Mouse (Mus musculus): ENCODE data around the gene Ahcyl1. TPM values are rescaled to one million over a fixed set of nuclear protein-coding genes. Genes with fewer than 3 reads are reported as not detected.
"Not testable (repeated sequence)": the region's sequence is repeated elsewhere in the genome, so short reads cannot be mapped to it uniquely, and the experiment has no call there.

The Ahcyl1 gene
- polyA plus RNA-seq, 1 experiment from 2014 or later = 45.8 TPM

DNA sequence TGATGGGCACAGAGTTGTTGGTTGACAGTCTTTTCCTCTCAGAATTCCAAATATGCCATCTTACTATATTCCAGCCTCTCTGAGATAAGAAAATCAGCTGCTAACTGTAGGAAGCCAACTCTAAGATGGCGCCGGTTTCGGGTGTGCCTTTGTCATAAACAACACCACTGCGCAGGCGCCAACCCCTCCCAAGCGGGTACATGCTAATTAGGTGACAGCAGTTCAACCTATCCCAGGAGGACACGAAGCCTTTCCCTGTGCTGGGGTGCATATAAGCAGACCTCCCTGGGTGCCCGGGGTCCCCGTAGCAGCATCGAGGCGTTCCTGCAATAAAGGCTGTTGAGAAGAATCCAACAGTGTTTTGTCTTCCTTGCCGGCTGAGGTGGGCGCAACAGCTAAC, 39.3 kb upstream of the Ahcyl1 start:
- not testable (repeated sequence) for ATAC-seq (ENCODE audit: extremely low read depth, insufficient number of reproducible peaks, low FRiP score, low TSS enrichment); H3K9ac ChIP-seq; H3K27ac ChIP-seq (replicated peaks); H3K36me3 ChIP-seq; H3K4me3 ChIP-seq; H3K27me3 ChIP-seq (replicated peaks); H3K4me2 ChIP-seq; H3K9me3 ChIP-seq
- 89% methylated on average over 13 of the region's 13 CpGs for WGBS
- peaks cover 39% of the 10 kb centered on the region for H3K4me1 ChIP-seq

DNA sequence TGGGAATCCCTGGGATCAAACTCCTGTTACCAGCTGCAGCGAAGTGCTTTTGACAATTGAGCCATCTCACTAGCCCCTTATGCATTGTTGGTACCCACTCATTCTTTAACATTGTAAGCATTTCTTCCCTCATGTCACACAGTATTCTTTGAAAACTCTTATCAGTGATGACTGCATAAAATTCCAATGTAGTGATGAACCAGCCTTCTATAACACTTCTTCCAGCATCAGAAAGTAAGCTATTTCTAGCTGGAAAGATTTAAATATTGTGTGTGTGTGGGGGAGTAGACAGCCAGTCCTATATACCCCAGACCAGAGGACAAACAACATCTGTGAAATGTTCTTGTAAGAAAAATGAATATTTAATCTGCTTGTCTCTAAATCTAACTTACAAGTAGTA, 37.0 kb upstream of the Ahcyl1 start:
- H3K4me2 ChIP-seq = no peak overlapping the region
- no peak overlapping the region for H3K4me3 ChIP-seq
- no peaks in the 10 kb centered on the region for H3K9me3 ChIP-seq
- H3K4me1 ChIP-seq = peaks cover 22% of the 10 kb centered on the region
- ATAC-seq (ENCODE audit: extremely low read depth, insufficient number of reproducible peaks, low FRiP score, low TSS enrichment) = no peak
- H3K27ac ChIP-seq (replicated peaks) = peak overlapping the region; percentile 6
- H3K9ac ChIP-seq = no peak overlapping the region
- H3K36me3 ChIP-seq = no peaks in the 10 kb centered on the region
- 68% methylated on average over 1 of the region's 1 CpGs for WGBS
- no peaks in the 10 kb centered on the region for H3K27me3 ChIP-seq (replicated peaks)

DNA sequence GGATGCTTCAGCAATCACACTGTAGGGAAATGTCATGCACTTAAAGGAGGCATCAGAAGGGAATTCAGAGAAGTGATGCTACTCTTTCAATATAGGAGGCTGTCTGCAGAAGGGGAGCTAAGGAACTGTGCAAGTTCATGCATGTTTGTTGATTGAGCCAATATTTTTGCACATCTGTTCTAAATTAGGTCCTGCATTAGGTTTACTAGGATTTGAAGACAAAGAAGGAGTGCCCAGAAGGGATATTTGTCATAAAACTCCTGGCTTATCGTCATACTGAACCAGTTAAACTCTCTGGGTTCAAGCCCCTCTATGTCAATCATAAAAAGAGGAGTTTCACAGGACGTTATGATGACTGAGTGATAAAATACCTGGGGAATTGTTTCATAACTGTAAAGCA, 33.9 kb upstream of the Ahcyl1 start:
- no peak overlapping the region for H3K4me2 ChIP-seq
- ATAC-seq (ENCODE audit: extremely low read depth, insufficient number of reproducible peaks, low FRiP score, low TSS enrichment) = no peak
- H3K27me3 ChIP-seq (replicated peaks) = no peaks in the 10 kb centered on the region
- H3K9me3 ChIP-seq = no peaks in the 10 kb centered on the region
- H3K4me3 ChIP-seq = no peak overlapping the region
- H3K4me1 ChIP-seq = peaks cover 17% of the 10 kb centered on the region
- no peak overlapping the region for H3K9ac ChIP-seq
- H3K27ac ChIP-seq (replicated peaks) = no peak overlapping the region
- H3K36me3 ChIP-seq = no peaks in the 10 kb centered on the region
- 60% methylated on average over 2 of the region's 2 CpGs for WGBS

GRCm38 (mm10) chr3:107728509-107728908, 32.1 kb upstream of the Ahcyl1 start:
- 43% methylated on average over 1 of the region's 1 CpGs for WGBS

GRCm38 (mm10) chr3:107715971-107716370, 19.6 kb upstream of the Ahcyl1 start:
- peaks cover 7% of the 10 kb centered on the region; the same call in 1 of the 2 replicates for H3K27me3 ChIP-seq (replicated peaks)
- peaks cover 38% of the 10 kb centered on the region for H3K4me1 ChIP-seq
- no peaks in the 10 kb centered on the region for H3K36me3 ChIP-seq
- WGBS = 70% methylated on average over 1 of the region's 1 CpGs
- no peak overlapping the region for H3K4me3 ChIP-seq
- no peak for ATAC-seq (ENCODE audit: extremely low read depth, insufficient number of reproducible peaks, low FRiP score, low TSS enrichment)
- H3K9me3 ChIP-seq = no peaks in the 10 kb centered on the region
- no peak overlapping the region for H3K4me2 ChIP-seq
- no peak overlapping the region for H3K27ac ChIP-seq (replicated peaks)
- H3K9ac ChIP-seq = no peak overlapping the region

More at GRCm38 (mm10) chr3:107728509-107728908, 32.1 kb upstream of the Ahcyl1 start:
- ATAC-seq (ENCODE audit: extremely low read depth, insufficient number of reproducible peaks, low FRiP score, low TSS enrichment) = no peak
- Histone ChIP-seq H3K27me3 (replicated peaks) (no peaks in the 10 kb centered on the region), H3K27ac (replicated peaks) (no peak overlapping the region), H3K9ac (no peak overlapping the region), H3K4me1 (peaks cover 12% of the 10 kb centered on the region), H3K4me3 (no peak overlapping the region), H3K4me2 (no peak overlapping the region), H3K9me3 (no peaks in the 10 kb centered on the region), H3K36me3 (no peaks in the 10 kb centered on the region)

DNA sequence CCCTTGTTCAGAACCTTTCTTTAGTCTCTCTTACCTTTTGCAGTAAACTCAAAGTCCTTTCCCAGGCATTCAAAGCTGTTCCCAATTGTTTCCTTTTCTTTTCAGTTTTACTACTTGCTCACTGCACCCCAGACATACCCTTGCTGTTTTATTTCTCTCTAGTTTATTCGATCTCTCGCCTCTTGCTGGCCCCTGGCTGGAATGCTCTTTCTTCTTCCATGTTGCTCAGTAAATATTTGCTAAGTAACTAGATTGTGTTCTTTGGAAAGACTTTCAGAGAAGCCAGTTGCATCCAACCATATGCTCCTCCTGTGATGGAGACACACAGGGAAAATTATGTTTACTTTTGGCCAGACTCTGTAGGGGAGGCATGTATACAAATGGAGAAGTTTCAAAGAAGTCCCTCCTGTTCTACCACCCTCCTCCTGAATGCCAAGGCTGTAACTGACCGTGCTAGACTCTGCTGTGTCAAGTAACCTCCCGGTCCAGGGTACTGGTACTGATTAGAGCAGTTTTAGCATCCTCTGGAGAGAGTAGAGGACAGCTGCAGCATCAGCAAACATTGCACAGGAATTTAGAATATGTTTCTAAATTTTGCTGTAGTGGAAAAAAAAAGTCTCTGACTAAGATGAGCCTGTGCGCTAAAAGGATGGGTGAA, 18.0 kb upstream of the Ahcyl1 start:
- Histone ChIP-seq H3K4me3 (no peak overlapping the region), H3K4me1 (peaks cover 38% of the 10 kb centered on the region), H3K27ac (replicated peaks) (no peak overlapping the region), H3K9me3 (no peaks in the 10 kb centered on the region), H3K27me3 (replicated peaks) (peaks cover 7% of the 10 kb centered on the region; the same call in 1 of the 2 replicates), H3K36me3 (no peaks in the 10 kb centered on the region), H3K4me2 (no peak overlapping the region), H3K9ac (no peak overlapping the region)
- WGBS = 61% methylated on average over 5 of the region's 5 CpGs
- no peak for ATAC-seq (ENCODE audit: extremely low read depth, insufficient number of reproducible peaks, low FRiP score, low TSS enrichment)

DNA sequence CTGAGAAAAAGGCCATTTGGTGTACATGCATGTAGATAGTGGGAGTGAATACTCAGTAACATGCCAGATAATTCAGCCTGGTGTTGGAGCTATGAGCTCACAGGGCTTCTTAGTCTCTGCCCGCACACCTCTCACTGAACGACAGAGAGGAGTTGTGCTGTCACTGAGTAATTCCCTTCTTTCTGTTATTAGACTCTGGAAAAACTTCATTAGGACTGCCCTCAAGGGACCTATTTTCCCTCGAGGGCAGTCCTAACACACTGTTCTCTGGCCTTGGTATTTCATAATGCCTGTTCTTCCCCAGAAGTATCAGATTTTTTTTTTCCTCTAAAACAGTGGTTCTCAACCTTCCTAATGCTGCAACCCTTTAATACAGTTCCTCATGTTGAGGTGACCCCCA, 15.7 kb upstream of the Ahcyl1 start:
- Histone ChIP-seq H3K27ac (replicated peaks) (no peak overlapping the region), H3K9me3 (no peaks in the 10 kb centered on the region), H3K9ac (no peak overlapping the region), H3K4me1 (peaks cover 36% of the 10 kb centered on the region), H3K4me2 (no peak overlapping the region), H3K36me3 (no peaks in the 10 kb centered on the region), H3K4me3 (no peak overlapping the region), H3K27me3 (replicated peaks) (peaks cover 7% of the 10 kb centered on the region; the same call in 1 of the 2 replicates)
- ATAC-seq (ENCODE audit: extremely low read depth, insufficient number of reproducible peaks, low FRiP score, low TSS enrichment) = no peak
- 48% methylated on average over 3 of the region's 3 CpGs for WGBS

DNA sequence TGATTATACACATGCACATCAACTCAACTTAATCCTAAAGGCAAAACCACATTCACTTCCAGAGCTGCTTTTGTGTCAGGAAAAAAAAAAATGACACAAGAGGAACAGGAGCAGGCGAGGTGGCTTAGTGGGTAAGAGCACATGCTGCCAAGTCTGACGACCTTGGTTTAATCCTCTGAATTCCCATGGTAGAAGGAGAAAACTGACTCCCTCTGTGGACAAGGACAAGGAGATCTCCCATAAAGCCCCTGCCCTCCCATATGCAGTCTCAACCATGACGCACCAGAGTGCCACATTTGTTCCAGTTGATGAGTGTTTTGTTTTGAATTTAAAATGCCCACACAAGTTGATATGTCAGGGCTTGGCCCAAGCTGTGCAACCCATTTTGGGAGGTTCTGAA, 12.8 kb upstream of the Ahcyl1 start:
- Histone ChIP-seq H3K9me3 (no peaks in the 10 kb centered on the region), H3K4me3 (no peak overlapping the region), H3K27me3 (replicated peaks) (peaks cover 7% of the 10 kb centered on the region; the same call in 1 of the 2 replicates), H3K9ac (no peak overlapping the region), H3K36me3 (no peaks in the 10 kb centered on the region), H3K4me2 (no peak overlapping the region), H3K4me1 (peaks cover 21% of the 10 kb centered on the region), H3K27ac (replicated peaks) (no peak overlapping the region)
- no peak for ATAC-seq (ENCODE audit: extremely low read depth, insufficient number of reproducible peaks, low FRiP score, low TSS enrichment)
- 66% methylated on average over 3 of the region's 3 CpGs for WGBS

- H3K36me3 ChIP-seq = no peaks in the 10 kb centered on the region
- no peaks in the 10 kb centered on the region for H3K9me3 ChIP-seq
- H3K4me1 ChIP-seq = peaks cover 23% of the 10 kb centered on the region
- H3K4me3 ChIP-seq = no peak overlapping the region
- peaks cover 1% of the 10 kb centered on the region; the same call in 1 of the 2 replicates for H3K27me3 ChIP-seq (replicated peaks)
- H3K9ac ChIP-seq = no peak overlapping the region
- no peak for ATAC-seq (ENCODE audit: extremely low read depth, insufficient number of reproducible peaks, low FRiP score, low TSS enrichment)
- WGBS = 57% methylated on average over 4 of the region's 4 CpGs
- no peak overlapping the region for H3K4me2 ChIP-seq
- no peak overlapping the region for H3K27ac ChIP-seq (replicated peaks)
Measured at GRCm38 (mm10) chr3:107707239-107707638, 10.9 kb upstream of the Ahcyl1 start.

DNA sequence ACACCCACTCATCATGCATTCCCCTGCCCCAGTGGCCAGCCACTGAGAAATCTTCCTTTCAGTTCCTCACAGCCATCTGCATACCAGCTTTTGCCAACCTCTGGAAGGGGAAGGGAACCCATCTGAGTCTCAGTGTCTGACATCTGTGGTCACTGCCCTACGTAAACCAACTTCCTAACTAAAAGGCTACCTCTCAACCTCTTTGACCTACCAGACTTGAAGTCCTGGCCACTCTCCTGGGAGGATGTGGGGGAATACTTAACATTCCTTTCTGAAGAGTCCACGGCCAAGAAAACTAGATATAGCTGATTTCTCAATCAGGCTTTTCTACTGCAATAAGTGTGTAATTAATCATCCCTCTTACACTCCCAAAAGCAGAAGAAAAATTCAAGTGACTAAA, 9.8 kb upstream of the Ahcyl1 start:
- no peak for ATAC-seq (ENCODE audit: extremely low read depth, insufficient number of reproducible peaks, low FRiP score, low TSS enrichment)
- H3K4me2 ChIP-seq = no peak overlapping the region
- H3K27me3 ChIP-seq (replicated peaks) = peaks cover 3% of the 10 kb centered on the region; the same call in 1 of the 2 replicates
- H3K27ac ChIP-seq (replicated peaks) = no peak overlapping the region
- 28% methylated on average over 2 of the region's 2 CpGs for WGBS
- H3K9ac ChIP-seq = no peak overlapping the region
- peaks cover 23% of the 10 kb centered on the region for H3K4me1 ChIP-seq
- no peaks in the 10 kb centered on the region for H3K9me3 ChIP-seq
- H3K36me3 ChIP-seq = no peaks in the 10 kb centered on the region
- no peak overlapping the region for H3K4me3 ChIP-seq

DNA sequence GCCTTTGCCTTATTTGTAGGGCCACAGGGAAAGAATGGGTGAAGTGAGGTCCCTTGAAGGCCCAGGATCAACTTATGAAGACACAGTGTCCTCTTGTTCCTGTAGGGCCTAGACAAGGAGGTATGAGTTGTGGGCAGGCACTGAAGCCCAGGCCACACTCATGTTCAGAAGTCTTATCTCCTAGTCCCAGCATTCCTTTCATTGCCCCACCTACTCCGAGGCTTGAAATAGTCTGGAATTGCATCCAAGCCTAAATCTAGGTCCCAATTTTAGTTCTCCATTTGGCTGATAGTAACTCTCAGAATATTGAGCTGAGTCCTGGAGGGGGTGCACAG, 8.0 kb upstream of the Ahcyl1 start:
- H3K36me3 ChIP-seq = no peaks in the 10 kb centered on the region
- ATAC-seq (ENCODE audit: extremely low read depth, insufficient number of reproducible peaks, low FRiP score, low TSS enrichment) = no peak
- WGBS = 27% methylated on average over 1 of the region's 1 CpGs
- no peak overlapping the region for H3K9ac ChIP-seq
- H3K4me3 ChIP-seq = no peak overlapping the region
- no peak overlapping the region for H3K27ac ChIP-seq (replicated peaks)
- 0 out of 2 replicates have a peak, but pooled peaks cover 3% of the 10 kb centered on the region for H3K27me3 ChIP-seq (replicated peaks)
- no peaks in the 10 kb centered on the region for H3K9me3 ChIP-seq
- H3K4me2 ChIP-seq = no peak overlapping the region
- peaks cover 23% of the 10 kb centered on the region for H3K4me1 ChIP-seq

DNA sequence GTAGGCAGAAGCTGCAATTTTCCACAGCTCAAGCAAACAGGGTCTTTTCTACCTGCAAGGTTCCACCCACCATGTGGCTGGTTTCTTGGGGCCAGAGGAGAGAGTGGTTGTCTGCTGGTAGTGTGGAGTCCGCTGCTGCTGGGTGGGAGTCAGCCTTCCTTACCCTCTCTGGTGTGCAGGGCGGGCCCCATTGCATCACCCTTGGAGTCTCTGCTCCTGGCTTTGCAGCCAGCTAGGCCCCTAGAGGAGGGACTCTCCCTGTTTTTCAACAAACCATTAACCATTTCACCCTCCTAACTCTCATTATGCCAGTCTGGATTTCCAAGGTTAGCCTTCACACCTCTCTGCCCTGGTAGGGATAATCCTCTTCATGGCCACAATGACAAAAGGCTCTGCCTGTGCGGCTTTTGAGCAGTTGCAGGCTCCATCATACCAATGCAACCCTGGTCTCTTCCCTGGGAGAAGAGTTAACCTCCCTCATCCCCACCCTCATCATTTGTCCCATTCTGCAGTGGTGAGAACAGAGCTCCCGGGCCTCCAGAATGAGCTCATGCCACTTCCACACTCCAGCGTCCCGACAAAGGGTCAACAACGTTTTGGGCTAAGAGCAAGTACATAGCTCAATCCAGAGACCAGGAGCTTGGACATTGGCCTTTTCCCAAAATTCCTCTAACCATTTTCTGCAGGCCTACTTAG, 7.5 kb upstream of the Ahcyl1 start:
- Histone ChIP-seq H3K36me3 (no peaks in the 10 kb centered on the region), H3K4me1 (peaks cover 23% of the 10 kb centered on the region), H3K27ac (replicated peaks) (no peak overlapping the region), H3K4me2 (no peak overlapping the region), H3K27me3 (replicated peaks) (0 out of 2 replicates have a peak, but pooled peaks cover 3% of the 10 kb centered on the region), H3K9ac (no peak overlapping the region), H3K4me3 (no peak overlapping the region), H3K9me3 (no peaks in the 10 kb centered on the region)
- 74% methylated on average over 7 of the region's 7 CpGs for WGBS
- no peak for ATAC-seq (ENCODE audit: extremely low read depth, insufficient number of reproducible peaks, low FRiP score, low TSS enrichment)

All from heart, embryonic 13.5 days (tissue).